Mouse (Mus musculus) lung, embryonic 14.5 days (tissue): ENCODE measurements at regions not wholly inside any gene's neighbourhood (a gene's known extent, or its start where the extent isn't known, plus 50 kb on each side); places are given as distances from the start of the nearest gene placed in this dataset.

Source experiments
- ATAC-seq: fragments of 200-750 bp; cut with Nextera tagmentation; 2 replicates; pipeline ENCODE4 v1.8.0; 2017; ENCODE audit warnings: mild to moderate bottlenecking, moderate TSS enrichment, moderate library complexity; ENCODE audit not compliant: insufficient read depth
- DNase-seq: peaks from one replicate; pipeline ENCODE4 v3.0.0-alpha.2; 2015
- H3K27ac ChIP-seq: fragments of 300-500 bp; sonication (generic); 2 replicates; pipeline ENCODE4 v1.5.1; 2014; ENCODE audit warnings: low read depth, mild to moderate bottlenecking, moderate library complexity
- H3K27me3 ChIP-seq: fragments of 300-500 bp; sonication (generic); 2 replicates; pipeline ENCODE4 v1.6.1; 2014; ENCODE audit warnings: low read length, control low read depth; ENCODE audit not compliant: insufficient read depth
- H3K36me3 ChIP-seq: fragments of 300-500 bp; sonication (generic); 2 replicates; pipeline ENCODE4 v1.6.1; 2014; ENCODE audit warnings: control low read depth; ENCODE audit not compliant: insufficient read depth
- H3K4me1 ChIP-seq: fragments of 300-500 bp; sonication (generic); 2 replicates; pipeline ENCODE4 v1.6.1; 2014; ENCODE audit warnings: antibody characterized with exemption, control low read depth; ENCODE audit not compliant: insufficient read depth
- H3K4me2 ChIP-seq: fragments of 300-500 bp; sonication (generic); 2 replicates; pipeline ENCODE4 v1.6.1; 2014; ENCODE audit warnings: mild to moderate bottlenecking
- H3K4me3 ChIP-seq: fragments of 300-500 bp; sonication (generic); 2 replicates; pipeline ENCODE4 v1.5.1; 2014; ENCODE audit warnings: low read depth, low read length
- H3K9ac ChIP-seq: fragments of 300-500 bp; sonication (generic); 2 replicates; pipeline ENCODE4 v1.6.1; 2014
- H3K9me3 ChIP-seq: fragments of 300-500 bp; sonication (generic); 2 replicates; pipeline ENCODE4 v1.6.1; 2016; ENCODE audit warnings: low read depth, low read length, control low read depth
- CTCF ChIP-seq: IDR thresholded peaks from 2 replicates; pipeline ENCODE4 v1.5.1; 2016; ENCODE audit warnings: antibody characterized with exemption, low read depth
- WGBS: fragments of 180-500 bp; shearing (Covaris S2); extraction: QIAGEN DNeasy Blood & Tissue Kit; methylation state at CpG from one replicate; pipeline ENCODE4 v1.1.7; 2014; 5-methylcytosine and 5-hydroxymethylcytosine counted together

DNA sequence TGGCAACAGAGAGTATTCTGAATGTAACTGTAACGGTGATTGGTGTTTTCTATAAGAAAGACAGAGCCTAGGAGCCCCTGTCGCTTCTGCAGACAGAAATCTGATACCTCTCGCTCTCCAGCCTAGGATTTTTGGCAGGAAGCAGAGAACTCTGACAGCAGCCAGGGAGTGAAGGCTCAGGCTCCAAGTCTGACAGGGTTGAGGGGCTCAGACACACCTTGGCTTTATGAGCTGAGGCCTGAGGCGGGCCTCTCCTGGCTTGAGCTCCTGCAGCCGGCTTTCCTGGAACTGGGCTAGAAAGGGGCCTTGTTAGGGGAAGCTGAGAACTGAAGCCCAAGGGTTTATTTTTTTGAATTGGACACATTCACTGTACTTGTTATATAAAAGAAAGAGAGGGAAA is 57.7 kb upstream of the Boc start:
- Histone ChIP-seq H3K36me3 (no peaks in the 10 kb centered on the region), H3K4me2 (peak overlapping the region; percentile 45), H3K9ac (no peak overlapping the region), H3K4me1 (0 out of 2 replicates have a peak, but pooled peaks cover 12% of the 10 kb centered on the region), H3K27ac (peak overlapping the region; percentile 93), H3K9me3 (no peaks in the 10 kb centered on the region), H3K27me3 (no peaks in the 10 kb centered on the region), H3K4me3 (no peak overlapping the region)
- ATAC-seq (peak; percentile 95), DNase-seq (peak; percentile 91)
- WGBS = 6% methylated on average over 5 of the region's 5 CpGs
- no peak for TF ChIP-seq CTCF

DNA sequence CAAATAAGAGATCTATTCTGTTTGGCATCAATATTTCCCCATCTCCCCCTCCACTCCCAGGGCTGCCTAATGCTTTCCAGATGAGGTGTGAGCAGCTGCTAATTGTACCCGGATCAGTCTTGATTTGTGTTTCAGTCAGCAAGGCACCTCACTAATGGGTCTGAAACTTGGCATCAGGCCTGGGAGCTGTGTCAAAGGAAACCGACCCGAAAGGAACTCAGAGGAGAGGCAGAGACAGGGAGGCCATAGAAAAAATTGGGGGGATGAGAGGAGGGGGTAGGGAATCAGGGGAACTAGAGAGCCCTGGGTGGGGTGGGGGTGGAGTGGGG is 57.1 kb upstream of the Boc start:
- Histone ChIP-seq H3K4me1 (0 out of 2 replicates have a peak, but pooled peaks cover 12% of the 10 kb centered on the region), H3K4me2 (peak overlapping the region; percentile 45), H3K9me3 (no peaks in the 10 kb centered on the region), H3K4me3 (no peak overlapping the region), H3K9ac (no peak overlapping the region), H3K27me3 (no peaks in the 10 kb centered on the region), H3K36me3 (no peaks in the 10 kb centered on the region), H3K27ac (peak overlapping the region; percentile 93)
- WGBS = 13% methylated on average over 3 of the region's 3 CpGs
- DNase-seq (peak; percentile 92), ATAC-seq (peak; percentile 82)
- TF ChIP-seq CTCF = no peak

DNA sequence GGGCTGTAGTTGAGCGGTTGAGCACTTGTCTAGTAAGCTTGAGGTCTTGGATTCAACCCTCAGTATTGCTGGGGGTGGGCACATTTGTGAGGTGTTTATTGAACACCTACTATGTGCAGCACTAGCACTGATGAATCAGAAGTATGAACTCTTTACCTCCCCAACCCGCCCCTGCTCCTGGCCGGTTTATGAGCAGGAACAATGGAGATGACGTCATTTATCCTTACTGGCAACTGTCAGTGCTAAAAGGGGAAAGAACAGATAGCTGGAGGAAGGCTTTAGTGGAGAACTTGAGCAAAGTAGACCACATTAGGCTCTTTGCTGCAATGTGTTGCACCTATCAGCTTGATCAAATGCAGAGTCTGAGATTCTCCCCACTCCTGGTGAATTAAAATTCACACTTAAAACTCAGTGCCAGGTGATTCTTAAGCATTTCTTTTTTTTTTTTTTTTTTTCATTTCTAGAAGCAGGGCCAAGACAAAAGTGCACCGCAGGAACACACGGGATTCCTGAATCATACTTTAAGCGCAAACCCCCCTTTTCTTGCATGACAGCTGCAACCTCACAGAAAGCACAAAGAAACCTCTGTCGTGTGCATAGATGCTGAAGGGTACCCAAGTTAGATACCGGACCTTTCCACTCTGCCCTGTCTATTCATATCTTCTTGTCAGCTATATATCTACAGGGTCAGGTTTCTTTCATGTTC is 56.6 kb upstream of the Boc start:
- peak overlapping the region; percentile 45 for H3K4me2 ChIP-seq
- DNase-seq (peak; percentile 43), ATAC-seq (no peak)
- H3K4me3 ChIP-seq = no peak overlapping the region
- peak overlapping the region; percentile 93 for H3K27ac ChIP-seq
- no peak for TF ChIP-seq CTCF
- no peak overlapping the region for H3K9ac ChIP-seq
- no peaks in the 10 kb centered on the region for H3K27me3 ChIP-seq
- no peaks in the 10 kb centered on the region for H3K36me3 ChIP-seq
- WGBS = 34% methylated on average over 9 of the region's 9 CpGs
- no peaks in the 10 kb centered on the region for H3K9me3 ChIP-seq
- H3K4me1 ChIP-seq = 0 out of 2 replicates have a peak, but pooled peaks cover 12% of the 10 kb centered on the region

DNA sequence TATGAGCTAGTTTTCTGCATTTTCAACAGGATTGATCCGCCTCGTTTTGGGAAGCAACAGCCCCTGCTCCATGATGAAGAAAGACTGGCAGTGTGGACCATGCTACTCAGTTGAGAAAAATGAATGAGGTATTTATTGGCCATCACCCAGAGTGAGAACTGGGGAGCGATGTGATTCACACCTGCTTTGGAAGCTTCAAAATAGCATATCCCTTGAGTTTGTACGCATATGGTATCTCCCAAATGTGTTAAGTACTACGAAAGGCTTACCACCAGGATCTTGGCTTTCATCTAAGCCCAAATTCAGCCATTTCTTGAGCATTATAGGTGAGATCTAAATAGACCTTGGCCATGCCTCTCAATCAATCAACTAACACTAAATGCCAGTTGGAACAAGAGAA is 55.5 kb upstream of the Boc start:
- Histone ChIP-seq H3K27ac (no peak overlapping the region), H3K4me1 (0 out of 2 replicates have a peak, but pooled peaks cover 12% of the 10 kb centered on the region), H3K4me2 (no peak overlapping the region), H3K27me3 (no peaks in the 10 kb centered on the region), H3K36me3 (no peaks in the 10 kb centered on the region), H3K4me3 (no peak overlapping the region), H3K9me3 (no peaks in the 10 kb centered on the region), H3K9ac (no peak overlapping the region)
- no peak for ATAC-seq
- TF ChIP-seq CTCF = no peak
- DNase-seq = no peak
- 88% methylated on average over 5 of the region's 5 CpGs for WGBS

DNA sequence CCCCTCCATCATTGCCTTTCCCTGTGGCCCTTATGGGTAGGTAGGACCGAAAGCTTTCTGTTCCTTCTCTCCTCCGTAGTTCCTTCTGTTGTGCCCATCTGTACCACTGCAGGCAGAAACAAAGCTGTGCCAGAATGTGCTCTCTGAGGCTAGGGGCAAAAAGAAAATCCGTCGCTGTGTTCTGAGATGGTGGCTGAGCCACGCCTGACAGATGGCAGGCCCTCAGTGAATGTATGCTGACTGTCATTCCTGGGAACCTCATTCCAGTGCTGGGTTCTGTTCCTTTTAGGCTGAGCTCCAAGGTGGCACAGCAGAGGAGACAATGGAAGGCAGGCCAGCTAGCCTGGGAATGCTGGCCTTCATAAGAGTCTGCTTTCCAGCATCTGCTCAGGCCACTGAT is 54.0 kb upstream of the Boc start:
- Histone ChIP-seq H3K4me3 (no peak overlapping the region), H3K9ac (no peak overlapping the region), H3K27me3 (no peaks in the 10 kb centered on the region), H3K36me3 (no peaks in the 10 kb centered on the region), H3K4me1 (0 out of 2 replicates have a peak, but pooled peaks cover 12% of the 10 kb centered on the region), H3K27ac (no peak overlapping the region), H3K9me3 (no peaks in the 10 kb centered on the region), H3K4me2 (no peak overlapping the region)
- ATAC-seq = no peak
- no peak for TF ChIP-seq CTCF
- DNase-seq = no peak
- WGBS = 70% methylated on average over 5 of the region's 5 CpGs

DNA sequence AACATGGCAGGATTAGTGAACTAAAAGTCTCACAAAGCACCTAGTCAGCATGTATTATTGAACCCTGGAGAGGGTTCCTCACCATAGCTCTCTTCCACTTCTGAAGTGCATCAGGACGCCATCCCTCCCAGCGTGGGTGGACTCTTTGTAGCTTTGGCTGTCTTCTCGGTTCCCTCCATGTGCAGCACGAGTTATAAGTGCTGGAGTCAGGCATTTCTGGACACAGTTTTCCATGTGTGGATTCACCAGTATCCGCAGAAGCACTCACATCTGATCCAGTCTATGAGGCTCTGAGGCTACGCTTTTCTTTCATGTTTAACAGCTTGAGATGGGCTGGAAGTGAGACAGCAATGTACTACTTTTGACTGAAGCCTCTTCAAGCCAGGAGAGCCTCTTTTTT is 52.8 kb upstream of the Boc start:
- no peak for TF ChIP-seq CTCF
- 0 out of 2 replicates have a peak, but pooled peaks cover 6% of the 10 kb centered on the region for H3K4me1 ChIP-seq
- WGBS = 79% methylated on average over 6 of the region's 6 CpGs
- H3K4me2 ChIP-seq = no peak overlapping the region
- H3K9ac ChIP-seq = no peak overlapping the region
- no peaks in the 10 kb centered on the region for H3K9me3 ChIP-seq
- no peak overlapping the region for H3K4me3 ChIP-seq
- H3K36me3 ChIP-seq = no peaks in the 10 kb centered on the region
- DNase-seq = no peak
- no peak for ATAC-seq
- H3K27ac ChIP-seq = no peak overlapping the region
- H3K27me3 ChIP-seq = no peaks in the 10 kb centered on the region

DNA sequence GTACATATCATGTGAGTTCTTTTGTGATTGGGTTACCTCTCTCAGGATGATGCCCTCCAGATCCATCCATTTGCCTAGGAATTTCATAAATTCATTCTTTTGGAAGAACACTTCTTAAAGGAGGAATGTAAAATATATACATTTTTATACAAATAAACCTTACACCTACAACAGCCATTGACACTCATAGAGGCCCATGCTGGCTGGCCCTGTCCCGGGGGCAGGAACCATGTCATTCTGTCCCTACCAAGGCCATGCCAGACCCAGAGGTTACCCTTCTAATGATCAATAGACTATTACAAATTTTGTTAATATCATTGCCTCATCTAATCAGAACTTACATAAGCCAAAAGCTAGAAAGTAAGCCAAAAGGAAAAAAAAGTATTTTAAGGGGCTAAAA is 49.9 kb upstream of the Boc start:
- H3K4me1 ChIP-seq = peaks cover 8% of the 10 kb centered on the region; the same call in 1 of the 2 replicates
- H3K36me3 ChIP-seq = no peaks in the 10 kb centered on the region
- no peak for TF ChIP-seq CTCF
- DNase-seq (no peak), ATAC-seq (no peak)
- H3K9me3 ChIP-seq = no peaks in the 10 kb centered on the region
- no peak overlapping the region for H3K27ac ChIP-seq
- H3K4me2 ChIP-seq = no peak overlapping the region
- WGBS = 90% methylated on average over 1 of the region's 1 CpGs
- no peak overlapping the region for H3K9ac ChIP-seq
- no peaks in the 10 kb centered on the region for H3K27me3 ChIP-seq
- H3K4me3 ChIP-seq = no peak overlapping the region
